In the genomic region with DNA sequence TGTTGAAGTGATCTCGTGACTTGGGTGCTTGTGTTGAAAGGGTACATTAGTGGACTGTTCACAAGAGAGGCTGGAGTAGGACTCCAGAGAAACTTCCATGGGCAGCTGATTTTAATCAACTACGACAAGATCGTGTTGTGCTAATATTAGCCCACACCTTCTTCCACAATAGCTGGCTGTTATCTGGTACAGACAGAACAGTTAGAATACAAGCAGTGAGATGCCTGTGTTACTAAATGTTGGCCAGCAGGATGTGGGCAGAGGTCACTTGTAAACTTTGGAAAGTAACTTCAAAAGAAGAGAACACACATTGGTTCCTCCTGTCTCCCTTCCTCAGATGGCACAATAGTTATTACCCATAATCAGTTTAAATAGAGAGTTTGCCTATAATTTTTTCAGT, we compare ENCODE assay signal across 22 mouse cellular contexts. TPM values are rescaled to one million over a fixed set of nuclear protein-coding genes. Genes with fewer than 3 reads are reported as not detected.
"Had no signal": no experiment of that assay in that cellular context is flagged by ENCODE, and none has a peak within 500 bp of the region (broad histone marks: within the 10 kb centered on the region; RNA-seq: fewer than 3 reads in every experiment).

No protein-coding gene starts in this region.

- H3K4me2 ChIP-seq: limb, embryonic 13.5 days; liver, embryonic 11.5 days; lung, embryonic 15.5 days; midbrain, embryonic 11.5 days; midbrain, embryonic 15.5 days; neural tube, embryonic 12.5 days; stomach, embryonic 15.5 days had no signal

- H3K4me3 ChIP-seq: layer of hippocampus, adult 2 months; limb, embryonic 13.5 days; lung, embryonic 15.5 days; megakaryocyte, embryonic 14.5 days; midbrain, embryonic 15.5 days; neural tube, embryonic 12.5 days; stomach, embryonic 15.5 days had no signal

- H3K27ac ChIP-seq: layer of hippocampus, adult 2 months; limb, embryonic 13.5 days; lung, embryonic 15.5 days; midbrain, embryonic 15.5 days; neural tube, embryonic 12.5 days; stomach, embryonic 15.5 days had no signal

- H3K9me3 ChIP-seq: limb, embryonic 13.5 days; lung, embryonic 15.5 days; megakaryocyte, embryonic 14.5 days; midbrain, embryonic 15.5 days; neural tube, embryonic 12.5 days; stomach, embryonic 15.5 days had no signal

- H3K27me3 ChIP-seq: limb, embryonic 13.5 days; lung, embryonic 15.5 days; midbrain, embryonic 15.5 days; neural tube, embryonic 12.5 days; stomach, embryonic 15.5 days had no signal

- H3K36me3 ChIP-seq: limb, embryonic 13.5 days; lung, embryonic 15.5 days; midbrain, embryonic 15.5 days; neural tube, embryonic 12.5 days; stomach, embryonic 15.5 days had no signal

- H3K4me1 ChIP-seq: midbrain, embryonic 15.5 days; neural tube, embryonic 12.5 days had no signal

- DNase-seq: kidney, adult 18-20 months; kidney, postnatal 10 days; kidney, postnatal 4 days; left cerebral cortex, postnatal 4 days; right cerebral cortex, postnatal 14 days; thymus, postnatal 36 days had no signal

- H3K9ac ChIP-seq: limb, embryonic 13.5 days; lung, embryonic 15.5 days; midbrain, embryonic 15.5 days; neural tube, embryonic 12.5 days; stomach, embryonic 15.5 days had no signal

- ATAC-seq: midbrain, embryonic 15.5 days had no signal

RNA-seq across cellular contexts. Expression of a gene that starts 57.0 kb away (rescaled TPM):
- total RNA-seq: layer of hippocampus, adult 2 months; layer of hippocampus, postnatal 14 days; left cerebral cortex, adult 18-20 months; left cerebral cortex, postnatal 10 days; left cerebral cortex, postnatal 4 days had no signal
- polyA plus RNA-seq: intestine, embryonic 14.5 days; kidney, embryonic 14.5 days; liver, embryonic 11.5 days; liver, embryonic 16.5 days; midbrain, embryonic 11.5 days; midbrain, embryonic 15.5 days; neural tube, embryonic 12.5 days; stomach, embryonic 15.5 days; testis, adult 2 months had no signal
